Mouse (Mus musculus) ES-E14 (cell line): ENCODE data around the gene Gsta2. TPM values are rescaled to one million over a fixed set of nuclear protein-coding genes. Genes with fewer than 3 reads are reported as not detected.
"Not testable (repeated sequence)": the region's sequence is repeated elsewhere in the genome, so short reads cannot be mapped to it uniquely, and the experiment has no call there.

Experiments
- DNase-seq: peaks from one replicate; pipeline ENCODE4 v3.0.0-alpha.2; 2013; ENCODE audit warnings: low read depth, low spot score
- H3K27ac ChIP-seq: 2 replicates; pipeline ENCODE4 v1.5.1; 2012; ENCODE audit warnings: low read depth, mild to moderate bottlenecking, low read length, moderate library complexity, mixed read lengths; ENCODE audit not compliant: poor library complexity, insufficient read depth, severe bottlenecking
- H3K36me3 ChIP-seq: 2 replicates; pipeline ENCODE4 v1.6.1; 2012; ENCODE audit warnings: mild to moderate bottlenecking, low read length, moderate library complexity, mixed read lengths; ENCODE audit not compliant: control insufficient read depth, poor library complexity, insufficient read depth, severe bottlenecking
- H3K4me1 ChIP-seq, 2 experiments: fragments of 150-350 bp in 1 of 2; sonication (generic) in 1 of 2; 2 replicates each; pipeline ENCODE4 v1.6.1; 2012; ENCODE audit warnings: low read length in 2 of 2, mild to moderate bottlenecking in 1 of 2, mixed read lengths in 1 of 2; ENCODE audit not compliant: control insufficient read depth in 2 of 2, insufficient read depth in 2 of 2, poor library complexity in 1 of 2
- H3K4me3 ChIP-seq, 2 experiments: fragments of 150-350 bp in 1 of 2; sonication (generic) in 1 of 2; 2 replicates each; pipeline ENCODE4 v1.5.1; 2012; ENCODE audit warnings: low read length in 2 of 2, low read depth in 1 of 2, mild to moderate bottlenecking in 1 of 2, mixed read lengths in 1 of 2; ENCODE audit not compliant: insufficient read depth in 1 of 2, poor library complexity in 1 of 2, severe bottlenecking in 1 of 2
- H3K9ac ChIP-seq: 2 replicates; pipeline ENCODE4 v1.6.1; 2012; ENCODE audit warnings: low read depth, mild to moderate bottlenecking, low read length, mixed read lengths; ENCODE audit not compliant: poor library complexity, insufficient read depth, severe bottlenecking
- H3K9me3 ChIP-seq: fragments of 150-350 bp; sonication (generic); 2 replicates; pipeline ENCODE4 v1.6.1; 2012; ENCODE audit warnings: low read depth, mild to moderate bottlenecking, low read length; ENCODE audit not compliant: control insufficient read depth, insufficient read depth
- CHD2 ChIP-seq: IDR thresholded peaks from 2 replicates; pipeline ENCODE4 v1.6.1; 2014; ENCODE audit warnings: mild to moderate bottlenecking, low read depth, low read length, inconsistent platforms
- HCFC1 ChIP-seq: IDR thresholded peaks from 2 replicates; pipeline ENCODE4 v1.6.1; 2012; ENCODE audit warnings: low read length, inconsistent platforms, borderline replicate concordance; ENCODE audit not compliant: insufficient read depth
- MAFK ChIP-seq: IDR thresholded peaks from 2 replicates; pipeline ENCODE4 v1.6.1; 2014; ENCODE audit warnings: mild to moderate bottlenecking, low read depth, low read length, inconsistent platforms; ENCODE audit not compliant: insufficient read depth
- ZC3H11A ChIP-seq: IDR thresholded peaks from 2 replicates; pipeline ENCODE4 v1.6.1; 2012; ENCODE audit warnings: low read depth, mild to moderate bottlenecking, inconsistent platforms, low read length, borderline replicate concordance
- ZNF384 ChIP-seq: IDR thresholded peaks from 2 replicates; pipeline ENCODE4 v1.6.1; 2012; ENCODE audit warnings: low read depth, low read length, inconsistent platforms
- in situ Hi-C, 2 experiments: fragments of 600-800 bp; cut with MboI; formaldehyde crosslinking; loops; one replicate each; pipeline ENCODE4 v1.15.1; 2025; ENCODE audit warnings: low sequenced_read_pairs in 2 of 2, inconsistent platforms in 1 of 2; ENCODE audit not compliant: unreplicated experiment in 2 of 2
- total RNA-seq: library from RNA; depleted of rRNA; stranded (reverse); fragments of 300-350 nt; gene quantifications from 2 replicates; pipeline ENCODE4 v1.2.3, GENCODE M21; 2012

Gene Gsta2
- total RNA-seq, 1 experiment = not detected

GRCm38 (mm10) chr9:78319499-78319898 lies 36.1 kb downstream of the Gsta2 start:
- H3K4me1 ChIP-seq = no peaks in the 10 kb centered on the region
- in situ Hi-C loops = no loop called here
- no peak for TF ChIP-seq MAFK
- no peak for TF ChIP-seq ZNF384
- TF ChIP-seq ZC3H11A = peak; percentile 69
- DNase-seq = peak; percentile 29
- no peak overlapping the region for H3K27ac ChIP-seq
- no peaks in the 10 kb centered on the region for H3K9me3 ChIP-seq
- H3K9ac ChIP-seq = no peak overlapping the region
- no peak overlapping the region for H3K4me3 ChIP-seq
- H3K36me3 ChIP-seq = no peaks in the 10 kb centered on the region

GRCm38 (mm10) chr9:78314696-78315095 lies 40.9 kb downstream of the Gsta2 start, which contains the start of gene Omt2a:
Gene Omt2a (minus strand): TSS chr9:78314796.
- no peaks in the 10 kb centered on the region for H3K9me3 ChIP-seq
- no peaks in the 10 kb centered on the region for H3K4me1 ChIP-seq
- H3K36me3 ChIP-seq = no peaks in the 10 kb centered on the region
- no peak for DNase-seq
- H3K4me3 ChIP-seq = no peak within 1 kb of the TSS
- in situ Hi-C loops = no loop called here
- H3K27ac ChIP-seq = no peak within 1 kb of the TSS
- no peak within 1 kb of the TSS for H3K9ac ChIP-seq
- TF ChIP-seq HCFC1 (no peak), CHD2 (no peak), MAFK (no peak), ZNF384 (no peak), ZC3H11A (no peak)

GRCm38 (mm10) chr9:78308122-78308521 lies 47.5 kb downstream of the Gsta2 start:
- H3K4me1 ChIP-seq, H3K36me3 ChIP-seq, H3K9ac ChIP-seq, in situ Hi-C loops, H3K9me3 ChIP-seq, DNase-seq, H3K4me3 ChIP-seq, H3K27ac ChIP-seq: not testable (repeated sequence)

GRCm38 (mm10) chr9:78299143-78299542 lies 56.4 kb downstream of the Gsta2 start:
- H3K4me1 ChIP-seq, H3K27ac ChIP-seq, H3K36me3 ChIP-seq, H3K4me3 ChIP-seq, DNase-seq, H3K9ac ChIP-seq, in situ Hi-C loops, H3K9me3 ChIP-seq: not testable (repeated sequence)

GRCm38 (mm10) chr9:78298232-78298631 lies 57.4 kb downstream of the Gsta2 start:
- no peak overlapping the region for H3K27ac ChIP-seq
- H3K36me3 ChIP-seq = no peaks in the 10 kb centered on the region
- no peak overlapping the region for H3K4me3 ChIP-seq
- TF ChIP-seq ZC3H11A = no peak
- no peak for TF ChIP-seq HCFC1
- TF ChIP-seq CHD2 = no peak
- TF ChIP-seq MAFK = no peak
- no peak for TF ChIP-seq ZNF384
- H3K4me1 ChIP-seq = no peaks in the 10 kb centered on the region
- in situ Hi-C loops = no loop called here
- DNase-seq = no peak
- no peaks in the 10 kb centered on the region for H3K9me3 ChIP-seq
- H3K9ac ChIP-seq = no peak overlapping the region
